Comparison of ENCODE assay signal across 25 mouse cellular contexts in genomic region chr2:3864872-3865271, GRCm38 (mm10).
DNase-seq lines count a peak whose midpoint lies in the region; ATAC-seq and TF ChIP-seq lines count a peak whose summit lies in the region.
"Had no signal": no experiment of that assay in that cellular context is flagged by ENCODE, and none has a peak within 500 bp of the region (broad histone marks: within the 10 kb centered on the region; RNA-seq: fewer than 3 reads in every experiment).

No protein-coding gene starts in this region.

- H3K9ac ChIP-seq in midbrain, embryonic 13.5 days (replicated peaks), result no peak overlapping the region
- no peak overlapping the region for H3K9ac ChIP-seq in midbrain, postnatal 0 days (replicated peaks; ENCODE audit: low read length, poor library complexity, severe bottlenecking)
- no peak overlapping the region for H3K9ac ChIP-seq in neural tube, embryonic 13.5 days
- H3K9ac ChIP-seq in neural tube, embryonic 15.5 days (replicated peaks), result no peak overlapping the region
- H3K9ac ChIP-seq: embryonic facial prominence, embryonic 13.5 days; forebrain, embryonic 15.5 days; heart, embryonic 13.5 days; hindbrain, embryonic 15.5 days had no signal

- no peak for TF ChIP-seq CTCF in midbrain, postnatal 0 days (IDR thresholded peaks at IDR 0.05)

- no peak overlapping the region for H3K4me3 ChIP-seq in midbrain, embryonic 13.5 days (replicated peaks)
- H3K4me3 ChIP-seq in midbrain, postnatal 0 days (ENCODE audit: low read depth, low read length), result no peak overlapping the region
- no peak overlapping the region for H3K4me3 ChIP-seq in neural tube, embryonic 13.5 days
- no peak overlapping the region for H3K4me3 ChIP-seq in neural tube, embryonic 15.5 days (replicated peaks)
- H3K4me3 ChIP-seq: embryonic facial prominence, embryonic 10.5 days; embryonic facial prominence, embryonic 13.5 days; erythroblast, embryonic 14.5 days; forebrain, embryonic 15.5 days; heart, adult 2 months; heart, embryonic 10.5 days; heart, embryonic 13.5 days; hindbrain, embryonic 15.5 days had no signal

- 0 out of 2 replicates have a peak overlapping the region, but pooled peaks have one; percentile 14 for H3K27ac ChIP-seq in midbrain, embryonic 13.5 days
- no peak overlapping the region for H3K27ac ChIP-seq in midbrain, postnatal 0 days (ENCODE audit: low read depth, low read length)
- H3K27ac ChIP-seq in neural tube, embryonic 13.5 days (replicated peaks), result no peak overlapping the region
- no peak overlapping the region for H3K27ac ChIP-seq in neural tube, embryonic 15.5 days (replicated peaks)
- H3K27ac ChIP-seq: embryonic facial prominence, embryonic 10.5 days; embryonic facial prominence, embryonic 13.5 days; forebrain, embryonic 15.5 days; heart, adult 2 months; heart, embryonic 10.5 days; heart, embryonic 13.5 days; hindbrain, embryonic 15.5 days had no signal

- H3K27me3 ChIP-seq in midbrain, embryonic 13.5 days, result no peaks in the 10 kb centered on the region
- no peaks in the 10 kb centered on the region for H3K27me3 ChIP-seq in midbrain, postnatal 0 days (ENCODE audit: insufficient read depth, low read length)
- no peaks in the 10 kb centered on the region for H3K27me3 ChIP-seq in neural tube, embryonic 13.5 days
- H3K27me3 ChIP-seq in neural tube, embryonic 15.5 days (replicated peaks), result no peaks in the 10 kb centered on the region
- H3K27me3 ChIP-seq: embryonic facial prominence, embryonic 13.5 days; forebrain, embryonic 15.5 days; heart, embryonic 13.5 days; hindbrain, embryonic 15.5 days had no signal

- no peak overlapping the region for H3K4me2 ChIP-seq in midbrain, embryonic 13.5 days (replicated peaks)
- no peak overlapping the region for H3K4me2 ChIP-seq in midbrain, postnatal 0 days (ENCODE audit: low read depth, low read length, poor library complexity, severe bottlenecking)
- H3K4me2 ChIP-seq in neural tube, embryonic 13.5 days, result no peak overlapping the region
- no peak overlapping the region for H3K4me2 ChIP-seq in neural tube, embryonic 15.5 days
- H3K4me2 ChIP-seq: embryonic facial prominence, embryonic 13.5 days; forebrain, embryonic 15.5 days; heart, embryonic 13.5 days; hindbrain, embryonic 15.5 days had no signal

- 76% methylated on average over 10 of the region's 10 CpGs for WGBS in midbrain, embryonic 13.5 days
- WGBS in midbrain, postnatal 0 days, result 62% methylated on average over 10 of the region's 10 CpGs
- WGBS in neural tube, embryonic 13.5 days, result 76% methylated on average over 10 of the region's 10 CpGs
- WGBS in neural tube, embryonic 15.5 days, result 66% methylated on average over 10 of the region's 10 CpGs

- H3K36me3 ChIP-seq in midbrain, embryonic 13.5 days, result no peaks in the 10 kb centered on the region
- H3K36me3 ChIP-seq in midbrain, postnatal 0 days (ENCODE audit: insufficient read depth, low read length), result no peaks in the 10 kb centered on the region
- H3K36me3 ChIP-seq in neural tube, embryonic 13.5 days, result no peaks in the 10 kb centered on the region
- no peaks in the 10 kb centered on the region for H3K36me3 ChIP-seq in neural tube, embryonic 15.5 days
- H3K36me3 ChIP-seq: embryonic facial prominence, embryonic 10.5 days; embryonic facial prominence, embryonic 13.5 days; forebrain, embryonic 15.5 days; heart, embryonic 10.5 days; heart, embryonic 13.5 days; hindbrain, embryonic 15.5 days had no signal

- H3K9me3 ChIP-seq in midbrain, embryonic 13.5 days, result no peaks in the 10 kb centered on the region
- no peaks in the 10 kb centered on the region for H3K9me3 ChIP-seq in midbrain, postnatal 0 days (ENCODE audit: low read length)
- H3K9me3 ChIP-seq in neural tube, embryonic 13.5 days, result no peaks in the 10 kb centered on the region
- H3K9me3 ChIP-seq in neural tube, embryonic 15.5 days (replicated peaks), result no peaks in the 10 kb centered on the region
- H3K9me3 ChIP-seq: embryonic facial prominence, embryonic 10.5 days; embryonic facial prominence, embryonic 13.5 days; forebrain, embryonic 15.5 days; heart, embryonic 10.5 days; heart, embryonic 13.5 days; hindbrain, embryonic 15.5 days had no signal

- H3K4me1 ChIP-seq in midbrain, embryonic 13.5 days (replicated peaks), result no peaks in the 10 kb centered on the region
- no peaks in the 10 kb centered on the region for H3K4me1 ChIP-seq in midbrain, postnatal 0 days (ENCODE audit: insufficient read depth, low read length)
- no peaks in the 10 kb centered on the region for H3K4me1 ChIP-seq in neural tube, embryonic 13.5 days (replicated peaks)
- no peaks in the 10 kb centered on the region for H3K4me1 ChIP-seq in neural tube, embryonic 15.5 days
- H3K4me1 ChIP-seq: embryonic facial prominence, embryonic 10.5 days; embryonic facial prominence, embryonic 13.5 days; forebrain, embryonic 15.5 days; heart, embryonic 10.5 days; heart, embryonic 13.5 days; hindbrain, embryonic 15.5 days had no signal

- peak; percentile 43; the same call in 1 of the 2 replicates for ATAC-seq in midbrain, embryonic 13.5 days
- ATAC-seq in midbrain, postnatal 0 days (ENCODE audit: low FRiP score), result no peak
- ATAC-seq in neural tube, embryonic 13.5 days (ENCODE audit: low read depth), result peak; percentile 56; the same call in 1 of the 2 replicates
- ATAC-seq in neural tube, embryonic 15.5 days (ENCODE audit: low FRiP score), result no peak
- ATAC-seq: CD4-positive, CD25-positive, alpha-beta regulatory T cell, adult 4 months; forebrain, embryonic 15.5 days had no signal

- no peak for DNase-seq in midbrain, postnatal 0 days (ENCODE audit: low spot score)
- DNase-seq in retina, postnatal 1 day, result peak; percentile 21
- DNase-seq in right cerebral cortex, postnatal 4 days, result no peak
- DNase-seq: adrenal gland, adult 2 months; adrenal gland, postnatal 14 days; cerebellum, adult 11-12 months; cerebellum, adult 8-10 months; cerebellum, postnatal 10 days; cerebellum, postnatal 36 days; embryo, embryonic 11 days; gastrocnemius, postnatal 36 days; heart, adult 2 months; heart, postnatal 14 days; heart, postnatal 4 days had no signal

Comparison
In these comparisons a context has a peak if more than half of its experiments do, and no peak if none do; other contexts are left out.
1. ATAC-seq: peak in midbrain, embryonic 13.5 days (single experiment) and neural tube, embryonic 13.5 days (single experiment); none in midbrain, postnatal 0 days (single experiment) and neural tube, embryonic 15.5 days (single experiment).